Mouse (Mus musculus) liver, embryonic 16.5 days (tissue): ENCODE data around the gene Neb. TPM values are rescaled to one million over a fixed set of nuclear protein-coding genes. Genes with fewer than 3 reads are reported as not detected.
A peak's percentile ranks its signal among the peaks of the same experiment; 100 is the strongest.

Experiments used
- ATAC-seq: fragments of 200-750 bp; cut with Nextera tagmentation; 2 replicates; pipeline ENCODE4 v1.8.0; 2017; ENCODE audit warnings: low read depth, mild to moderate bottlenecking, moderate number of reproducible peaks, moderate library complexity
- H3K27ac ChIP-seq: fragments of 300-500 bp; sonication (generic); 2 replicates; pipeline ENCODE4 v1.5.1; 2014; ENCODE audit warnings: mild to moderate bottlenecking, low read length
- H3K27me3 ChIP-seq: fragments of 300-500 bp; sonication (generic); 2 replicates; pipeline ENCODE4 v1.6.1; 2014; ENCODE audit warnings: low read depth, low read length, mixed read lengths; ENCODE audit not compliant: control insufficient read depth, insufficient read depth
- H3K36me3 ChIP-seq: fragments of 300-500 bp; sonication (generic); 2 replicates; pipeline ENCODE4 v1.6.1; 2014; ENCODE audit warnings: mild to moderate bottlenecking; ENCODE audit not compliant: control insufficient read depth, insufficient read depth
- H3K4me1 ChIP-seq: fragments of 300-500 bp; sonication (generic); 2 replicates; pipeline ENCODE4 v1.6.1; 2014; ENCODE audit warnings: low read depth, low read length, mixed read lengths; ENCODE audit not compliant: control insufficient read depth
- H3K4me2 ChIP-seq: fragments of 300-500 bp; sonication (generic); 2 replicates; pipeline ENCODE4 v1.6.1; 2014; ENCODE audit warnings: low read depth, low read length, mixed read lengths
- H3K4me3 ChIP-seq: fragments of 300-500 bp; sonication (generic); 2 replicates; pipeline ENCODE4 v1.5.1; 2014; ENCODE audit warnings: low read depth, mild to moderate bottlenecking, low read length
- H3K9ac ChIP-seq: fragments of 300-500 bp; sonication (generic); 2 replicates; pipeline ENCODE4 v1.6.1; 2014; ENCODE audit warnings: low read depth, low read length
- H3K9me3 ChIP-seq: fragments of 300-500 bp; sonication (generic); replicated peaks from 2 replicates; pipeline ENCODE4 v1.6.1; 2016; ENCODE audit warnings: low read length; ENCODE audit not compliant: control insufficient read depth
- WGBS: fragments of 180-500 bp; shearing (Covaris S2); extraction: QIAGEN DNeasy Blood & Tissue Kit; methylation state at CpG from one replicate; pipeline ENCODE4 v1.1.7; 2014; ENCODE audit not compliant: insufficient replicate concordance; 5-methylcytosine and 5-hydroxymethylcytosine counted together
- polyA plus RNA-seq: library from polyadenylated mRNA; unstranded; fragments of >200 nt; fragmentation: Nextera tagmentation; extraction: Ambion mirVana; gene quantifications from 2 replicates; pipeline ENCODE4 v1.2.1, GENCODE M21; 2015

Neb gene
- polyA plus RNA-seq, 1 experiment from 2014 or later = 10.2 TPM

DNA sequence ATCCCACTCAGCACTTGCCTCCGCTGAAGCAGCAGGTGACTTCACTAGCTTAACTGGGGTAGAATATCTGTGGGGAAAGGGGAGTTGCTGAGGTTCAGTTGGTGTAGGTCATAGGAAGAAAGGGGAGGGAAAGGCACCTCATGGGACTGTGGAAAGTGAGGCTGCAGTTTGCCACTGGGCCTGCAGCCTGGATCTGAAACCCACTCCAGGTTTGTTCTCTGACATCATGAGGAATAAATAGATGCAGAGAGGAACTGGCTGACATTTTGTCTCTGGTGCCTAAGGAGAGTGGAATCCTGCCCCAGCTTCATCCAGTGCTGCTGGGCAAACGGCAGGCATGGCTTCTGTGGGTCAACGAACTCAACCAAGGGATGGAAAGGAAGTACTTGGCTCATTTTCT, 46.5 kb downstream of the Neb start:
- H3K27me3 ChIP-seq = no peaks in the 10 kb centered on the region
- H3K27ac ChIP-seq = no peak overlapping the region
- 62% methylated on average over 3 of the region's 3 CpGs for WGBS
- H3K4me1 ChIP-seq = no peaks in the 10 kb centered on the region
- H3K9ac ChIP-seq = no peak overlapping the region
- no peak overlapping the region for H3K4me2 ChIP-seq
- ATAC-seq = no peak
- no peak overlapping the region for H3K4me3 ChIP-seq
- no peaks in the 10 kb centered on the region for H3K36me3 ChIP-seq
- H3K9me3 ChIP-seq = no peaks in the 10 kb centered on the region

- H3K4me1 ChIP-seq = no peaks in the 10 kb centered on the region
- no peak overlapping the region for H3K4me2 ChIP-seq
- no peak overlapping the region for H3K4me3 ChIP-seq
- H3K27ac ChIP-seq = no peak overlapping the region
- no peak for ATAC-seq
- no peaks in the 10 kb centered on the region for H3K9me3 ChIP-seq
- 59% methylated on average over 4 of the region's 4 CpGs for WGBS
- H3K9ac ChIP-seq = no peak overlapping the region
- no peaks in the 10 kb centered on the region for H3K36me3 ChIP-seq
- no peaks in the 10 kb centered on the region for H3K27me3 ChIP-seq
These were observed 50.9 kb downstream of the Neb start for GRCm38 (mm10) chr2:52327244-52327815.

DNA sequence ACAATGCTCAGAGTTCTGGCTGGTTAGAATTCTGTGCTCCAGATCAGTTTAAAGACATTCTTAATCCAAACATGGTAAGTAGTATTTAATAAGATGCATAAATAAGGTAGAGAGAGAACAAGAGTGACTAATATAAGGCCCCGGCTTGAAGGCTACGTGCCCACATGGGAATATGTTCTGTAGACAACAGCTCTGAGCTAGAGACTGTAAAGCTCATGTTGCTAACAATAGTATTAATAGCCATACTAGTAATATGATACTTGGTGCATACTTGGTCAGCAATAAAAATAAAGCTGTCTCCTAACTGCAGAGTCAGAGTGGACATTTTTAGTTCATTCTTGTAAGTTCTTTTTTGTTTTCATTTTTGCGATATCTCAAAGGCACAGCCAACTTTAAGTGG, 56.4 kb downstream of the Neb start:
- no peaks in the 10 kb centered on the region for H3K27me3 ChIP-seq
- no peak for ATAC-seq
- H3K4me3 ChIP-seq = no peak overlapping the region
- H3K36me3 ChIP-seq = no peaks in the 10 kb centered on the region
- WGBS = 81% methylated on average over 3 of the region's 3 CpGs
- no peaks in the 10 kb centered on the region for H3K9me3 ChIP-seq
- H3K27ac ChIP-seq = no peak overlapping the region
- H3K4me2 ChIP-seq = no peak overlapping the region
- no peak overlapping the region for H3K9ac ChIP-seq
- H3K4me1 ChIP-seq = no peaks in the 10 kb centered on the region

DNA sequence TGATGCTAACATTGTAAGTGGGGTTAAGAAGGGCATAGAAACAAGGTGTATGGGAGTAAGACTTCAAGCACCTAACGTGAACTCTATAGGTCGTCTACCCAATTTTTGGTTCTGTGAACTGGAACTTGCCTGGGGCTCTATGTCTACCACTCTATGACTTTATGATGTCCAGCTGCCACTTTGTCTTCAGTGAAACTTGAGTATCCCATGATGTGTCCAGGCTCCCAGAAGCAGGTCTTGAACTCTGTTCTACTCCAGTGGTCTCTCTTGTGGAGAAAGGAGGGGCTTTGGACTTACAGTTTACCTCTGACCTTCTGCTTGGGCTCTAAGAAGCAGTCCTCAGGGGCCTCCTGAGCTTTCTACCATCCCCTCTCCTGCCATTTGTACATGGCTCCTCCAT, 58.1 kb downstream of the Neb start:
- no peaks in the 10 kb centered on the region for H3K4me1 ChIP-seq
- H3K27me3 ChIP-seq = no peaks in the 10 kb centered on the region
- no peaks in the 10 kb centered on the region for H3K9me3 ChIP-seq
- no peak for ATAC-seq
- 77% methylated on average over 2 of the region's 2 CpGs for WGBS
- no peaks in the 10 kb centered on the region for H3K36me3 ChIP-seq
- no peak overlapping the region for H3K4me2 ChIP-seq
- no peak overlapping the region for H3K4me3 ChIP-seq
- H3K9ac ChIP-seq = no peak overlapping the region
- H3K27ac ChIP-seq = no peak overlapping the region

GRCm38 (mm10) chr2:52319020-52319567, 59.2 kb downstream of the Neb start:
- H3K9me3 ChIP-seq = no peaks in the 10 kb centered on the region
- H3K4me1 ChIP-seq = no peaks in the 10 kb centered on the region
- H3K4me3 ChIP-seq = no peak overlapping the region
- peak; percentile 75 for ATAC-seq
- H3K4me2 ChIP-seq = no peak overlapping the region
- no peak overlapping the region for H3K27ac ChIP-seq
- no peaks in the 10 kb centered on the region for H3K36me3 ChIP-seq
- 31% methylated on average over 5 of the region's 5 CpGs for WGBS
- no peak overlapping the region for H3K9ac ChIP-seq
- H3K27me3 ChIP-seq = no peaks in the 10 kb centered on the region

- H3K9ac ChIP-seq = no peak overlapping the region
- H3K27me3 ChIP-seq = no peaks in the 10 kb centered on the region
- no peaks in the 10 kb centered on the region for H3K36me3 ChIP-seq
- no peak overlapping the region for H3K4me3 ChIP-seq
- ATAC-seq = no peak
- no peaks in the 10 kb centered on the region for H3K4me1 ChIP-seq
- no peaks in the 10 kb centered on the region for H3K9me3 ChIP-seq
- 52% methylated on average over 4 of the region's 4 CpGs for WGBS
- no peak overlapping the region for H3K4me2 ChIP-seq
- H3K27ac ChIP-seq = no peak overlapping the region
These were observed 60.8 kb downstream of the Neb start for GRCm38 (mm10) chr2:52317471-52317870.

DNA sequence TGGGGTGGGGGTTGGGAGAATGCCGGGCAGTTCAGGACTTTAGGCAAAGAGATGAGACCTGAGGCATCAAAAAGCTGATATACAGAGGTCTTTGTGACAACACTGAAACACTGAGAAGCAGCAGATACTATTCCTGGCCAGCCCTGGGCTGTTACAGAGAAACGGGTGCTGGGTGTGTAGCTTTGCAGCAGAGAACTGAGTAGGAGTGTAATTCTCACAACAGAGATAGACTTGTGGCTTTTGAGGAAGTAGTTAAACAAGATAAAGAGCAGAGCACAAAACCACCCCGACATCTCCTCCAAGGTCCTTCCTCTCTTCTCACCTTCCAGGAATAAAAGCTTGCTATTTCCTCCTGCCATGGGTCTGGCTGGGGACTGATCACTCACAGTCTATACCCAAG, 62.5 kb downstream of the Neb start:
- Histone ChIP-seq H3K4me2 (no peak overlapping the region), H3K27me3 (no peaks in the 10 kb centered on the region), H3K4me1 (no peaks in the 10 kb centered on the region), H3K27ac (no peak overlapping the region), H3K9ac (no peak overlapping the region), H3K9me3 (no peaks in the 10 kb centered on the region), H3K4me3 (no peak overlapping the region), H3K36me3 (no peaks in the 10 kb centered on the region)
- WGBS = 12% methylated on average over 3 of the region's 3 CpGs
- ATAC-seq = no peak

DNA sequence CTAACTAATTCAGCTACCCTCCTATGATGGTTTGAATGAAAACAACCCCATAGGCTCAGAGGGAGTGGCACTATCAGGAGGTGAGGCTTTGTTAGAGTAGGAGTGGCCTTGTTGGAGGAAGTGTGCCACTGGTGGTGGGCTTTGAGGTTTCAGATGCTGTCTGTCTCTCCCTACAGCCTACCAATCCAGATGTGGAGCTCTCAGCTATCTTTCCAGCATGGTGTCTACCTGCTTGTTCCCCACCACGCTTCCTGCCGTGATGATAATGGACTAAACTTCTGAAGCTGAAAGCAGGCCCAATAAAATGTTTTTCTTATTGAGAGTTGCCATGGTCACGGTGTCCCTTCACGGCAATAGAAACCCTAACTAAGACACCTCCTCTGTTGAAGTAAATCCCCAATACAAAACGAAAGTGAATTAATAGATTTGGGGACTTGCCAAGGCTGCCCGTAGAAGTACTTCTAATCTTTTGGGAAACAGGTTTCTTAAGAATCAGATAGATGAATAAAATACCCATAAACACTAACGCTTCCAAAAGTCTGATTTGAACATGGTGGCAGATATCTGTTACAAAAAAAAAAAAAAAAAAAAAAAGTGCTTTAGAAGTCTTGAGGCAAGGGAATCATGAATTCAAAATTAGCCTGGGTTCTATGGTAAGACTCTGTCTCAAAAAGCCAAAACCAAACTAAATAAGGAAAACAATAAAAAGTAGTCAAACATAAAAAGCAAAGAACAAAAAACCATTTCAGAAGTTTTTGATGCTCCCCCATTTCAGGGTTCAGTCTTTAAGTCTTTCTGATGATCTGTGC, 63.1 kb downstream of the Neb start:
- Histone ChIP-seq H3K4me3 (no peak overlapping the region), H3K9me3 (no peaks in the 10 kb centered on the region), H3K27me3 (no peaks in the 10 kb centered on the region), H3K27ac (no peak overlapping the region), H3K4me1 (no peaks in the 10 kb centered on the region), H3K4me2 (no peak overlapping the region), H3K36me3 (no peaks in the 10 kb centered on the region), H3K9ac (no peak overlapping the region)
- WGBS = 45% methylated on average over 7 of the region's 7 CpGs
- no peak for ATAC-seq

DNA sequence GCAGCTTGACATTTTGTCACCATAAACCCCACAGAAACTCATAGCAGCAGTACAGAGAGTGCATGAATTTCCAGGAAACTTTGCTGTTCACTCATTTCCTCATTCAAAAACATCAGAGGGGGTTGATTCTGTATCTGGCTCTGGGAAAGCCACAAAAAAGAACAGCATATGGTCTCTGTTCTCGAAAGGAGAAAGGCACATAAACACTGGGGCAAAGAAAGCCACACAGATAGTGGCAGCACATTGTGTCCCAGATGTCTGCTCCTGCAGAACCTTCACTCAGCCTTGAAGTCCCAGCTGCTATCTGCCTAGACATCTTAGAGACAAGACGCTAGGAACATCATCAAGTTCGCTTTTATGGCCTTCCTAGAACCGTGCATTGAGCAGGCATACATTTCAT, 67.5 kb downstream of the Neb start:
- WGBS = 40% methylated on average over 4 of the region's 4 CpGs
- H3K4me2 ChIP-seq = no peak overlapping the region
- H3K4me1 ChIP-seq = no peaks in the 10 kb centered on the region
- H3K9ac ChIP-seq = no peak overlapping the region
- no peaks in the 10 kb centered on the region for H3K36me3 ChIP-seq
- no peak overlapping the region for H3K4me3 ChIP-seq
- no peaks in the 10 kb centered on the region for H3K9me3 ChIP-seq
- H3K27me3 ChIP-seq = no peaks in the 10 kb centered on the region
- ATAC-seq = no peak
- H3K27ac ChIP-seq = no peak overlapping the region
